Mouse (Mus musculus) cortical plate, adult 2 months (tissue): ENCODE results near the gene Cwf19l1.

Experiments used
- CTCF ChIP-seq: fragments of 200-500 bp; IDR thresholded peaks from 2 replicates; pipeline ENCODE4 v1.5.1; 2011; ENCODE audit warnings: mild to moderate bottlenecking, control low read depth, low read length; ENCODE audit not compliant: insufficient read depth; ENCODE audit errors: extremely low read depth
- POLR2A ChIP-seq: fragments of 200-500 bp; IDR thresholded peaks from 2 replicates; pipeline ENCODE4 v1.6.1; 2011; ENCODE audit warnings: mild to moderate bottlenecking, low read length, control low read depth; ENCODE audit not compliant: insufficient read depth; ENCODE audit errors: extremely low read depth

DNA sequence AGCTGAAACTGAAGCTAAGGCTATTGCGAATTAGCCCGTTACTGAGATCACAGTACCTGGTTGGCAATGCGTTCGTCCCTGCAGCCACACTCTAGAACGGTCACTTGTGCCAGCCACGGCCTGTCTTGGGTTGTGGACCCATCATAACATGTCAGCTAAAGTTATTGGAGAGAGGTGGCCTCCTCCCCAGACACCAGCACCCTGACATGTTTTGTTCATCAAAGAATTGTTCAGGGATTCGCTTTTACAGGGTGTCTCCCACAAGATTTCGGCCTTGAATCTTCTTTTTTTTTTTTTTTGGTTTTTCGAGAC is 10.8 kb upstream of the Cwf19l1 start:
- no peak for TF ChIP-seq CTCF
- TF ChIP-seq POLR2A: no peak
